Mouse (Mus musculus): ENCODE data around the gene Gm29735.
"Not testable (repeated sequence)": the region's sequence is repeated elsewhere in the genome, so short reads cannot be mapped to it uniquely, and the experiment has no call there.

Gm29735 gene

GRCm38 (mm10) chr7:142128843-142129242 lies 28.1 kb downstream of the Gm29735 start:
- no peak for DNase-seq (ENCODE audit: low read depth in 1 of 2, low spot score in 2 of 2)

- not testable (repeated sequence) for DNase-seq (ENCODE audit: low read depth in 1 of 2, low spot score in 2 of 2)
Measured at GRCm38 (mm10) chr7:142120629-142121028, 36.3 kb downstream of the Gm29735 start, which contains the start of gene Gm45618. Gm45618 (minus strand) TSS chr7:142120729.

GRCm38 (mm10) chr7:142119632-142120031 lies 37.3 kb downstream of the Gm29735 start:
- no peak for DNase-seq (ENCODE audit: low read depth in 1 of 2, low spot score in 2 of 2)
